In the genomic region with DNA sequence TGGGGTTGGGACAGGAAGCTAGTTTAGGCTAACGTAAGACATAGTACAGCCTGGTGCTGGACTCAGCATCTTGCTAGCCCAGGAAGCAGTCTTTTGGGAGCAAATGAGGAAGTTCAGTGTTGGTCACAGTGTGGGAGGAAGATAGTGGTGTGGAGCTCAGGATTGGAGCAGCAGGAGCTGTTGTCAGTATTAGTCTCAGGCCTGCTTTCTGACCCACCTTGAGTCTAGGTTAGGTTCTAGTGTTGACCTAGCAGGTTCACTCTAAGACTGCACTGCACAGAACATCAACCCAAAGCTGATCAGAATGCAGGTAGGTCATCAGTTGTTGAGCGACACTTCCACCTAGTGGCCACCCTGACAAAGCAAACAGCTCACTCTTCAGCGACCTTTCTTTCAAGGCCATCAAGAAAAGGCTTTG, we compare ENCODE assay signal across 8 mouse cellular contexts. TPM values are rescaled to one million over a fixed set of nuclear protein-coding genes. Genes with fewer than 3 reads are reported as not detected.
DNase-seq lines count a peak whose midpoint lies in the region; ATAC-seq and TF ChIP-seq lines count a peak whose summit lies in the region.

No protein-coding gene starts in this region.

- peak; percentile 90 for DNase-seq in CD4-positive, CD25-positive, alpha-beta regulatory T cell, adult 2 months (ENCODE audit: low read depth, low spot score)
- DNase-seq in MN1 (ENCODE audit: low spot score) = peak; percentile 64
- DNase-seq in cerebellum, postnatal 14 days = peak; percentile 80 to 83
- peak; percentile 70 to 80 for DNase-seq in heart, postnatal 10 days
- peak; percentile 50 for DNase-seq in limb, embryonic 10.5 days (ENCODE audit: low spot score)
- peak; percentile 85 for DNase-seq in midbrain, embryonic 11.5 days (ENCODE audit: low spot score, missing footprints)
- DNase-seq in stomach, postnatal 0 days (ENCODE audit: low spot score) = peak; percentile 71
- DNase-seq in frontal cortex, postnatal 14 days (ENCODE audit: low spot score in 2 of 2) = no peak

- no peaks in the 10 kb centered on the region for H3K4me1 ChIP-seq in limb, embryonic 10.5 days
- no peaks in the 10 kb centered on the region for H3K4me1 ChIP-seq in midbrain, embryonic 11.5 days (ENCODE audit: control insufficient read depth, insufficient read depth, low read length)
- H3K4me1 ChIP-seq in stomach, postnatal 0 days (replicated peaks; ENCODE audit: control insufficient read depth, insufficient read depth) = no peaks in the 10 kb centered on the region

- H3K4me2 ChIP-seq in midbrain, embryonic 11.5 days = no peak overlapping the region
- no peak overlapping the region for H3K4me2 ChIP-seq in stomach, postnatal 0 days (replicated peaks; ENCODE audit: low read depth)

- no peak overlapping the region for H3K9ac ChIP-seq in midbrain, embryonic 11.5 days (ENCODE audit: low read length)
- H3K9ac ChIP-seq in stomach, postnatal 0 days (ENCODE audit: low read length) = no peak overlapping the region

- ATAC-seq in midbrain, embryonic 11.5 days (ENCODE audit: low FRiP score) = no peak
- peak; percentile 72 for ATAC-seq in stomach, postnatal 0 days (ENCODE audit: low FRiP score, low TSS enrichment)

- H3K36me3 ChIP-seq in limb, embryonic 10.5 days = peaks cover 92% of the 10 kb centered on the region
- H3K36me3 ChIP-seq in midbrain, embryonic 11.5 days (ENCODE audit: control insufficient read depth, insufficient read depth, low read length) = peaks cover 34% of the 10 kb centered on the region
- H3K36me3 ChIP-seq in stomach, postnatal 0 days (ENCODE audit: control insufficient read depth, insufficient read depth, low read length) = peaks cover 20% of the 10 kb centered on the region

- H3K27ac ChIP-seq in limb, embryonic 10.5 days = no peak overlapping the region
- H3K27ac ChIP-seq in midbrain, embryonic 11.5 days (ENCODE audit: low read depth, low read length) = no peak overlapping the region
- H3K27ac ChIP-seq in stomach, postnatal 0 days (replicated peaks) = no peak overlapping the region

- peak; percentile 89 for TF ChIP-seq CTCF in stomach, postnatal 0 days (IDR thresholded peaks at IDR 0.05; ENCODE audit: low read depth)

- no peak overlapping the region for H3K4me3 ChIP-seq in limb, embryonic 10.5 days
- no peak overlapping the region for H3K4me3 ChIP-seq in midbrain, embryonic 11.5 days (ENCODE audit: low read depth, low read length)
- no peak overlapping the region for H3K4me3 ChIP-seq in stomach, postnatal 0 days (ENCODE audit: low read depth, low read length)

- H3K27me3 ChIP-seq in limb, embryonic 10.5 days (ENCODE audit: low read depth, poor library complexity, severe bottlenecking) = no peaks in the 10 kb centered on the region
- no peaks in the 10 kb centered on the region for H3K27me3 ChIP-seq in midbrain, embryonic 11.5 days (ENCODE audit: control insufficient read depth, insufficient read depth, low read length)
- H3K27me3 ChIP-seq in stomach, postnatal 0 days (ENCODE audit: control insufficient read depth, insufficient read depth, low read length) = no peaks in the 10 kb centered on the region

- no peaks in the 10 kb centered on the region for H3K9me3 ChIP-seq in limb, embryonic 10.5 days (replicated peaks)
- no peaks in the 10 kb centered on the region for H3K9me3 ChIP-seq in midbrain, embryonic 11.5 days (ENCODE audit: control insufficient read depth, low read length)
- H3K9me3 ChIP-seq in stomach, postnatal 0 days (ENCODE audit: control insufficient read depth, low read length) = no peaks in the 10 kb centered on the region

- intact Hi-C loops in heart, postnatal 10 days (cut with DNase I) = loop anchor here (2.0 to 10.0 kb wide), 3 partner anchors 41 to 535 kb away; a partner anchor contains a TSS

- 62% methylated on average over 3 of the region's 3 CpGs for WGBS in limb, embryonic 10.5 days
- 61% methylated on average over 3 of the region's 3 CpGs for WGBS in midbrain, embryonic 11.5 days
- 37% methylated on average over 3 of the region's 3 CpGs for WGBS in stomach, postnatal 0 days

- no peak for TF ChIP-seq EP300 in stomach, postnatal 0 days (optimal IDR thresholded peaks at IDR 0.05)

RNA-seq across cellular contexts. Expression of a gene that starts 1.0 kb away (rescaled TPM):
- total RNA-seq in heart, postnatal 10 days (2021) = 1 to 10 TPM; 5.2 to 6.6 TPM
- 7.0 and 7.5 TPM in 2 replicates for polyA plus RNA-seq in limb, embryonic 10.5 days (2016; fragmentation: Nextera tagmentation; extraction: Ambion mirVana)
- polyA plus RNA-seq in midbrain, embryonic 11.5 days (2014; fragmentation: Nextera tagmentation; extraction: Ambion mirVana) = 6.7 and 7.3 TPM in 2 replicates
- polyA plus RNA-seq in stomach, postnatal 0 days (2015; fragmentation: Nextera tagmentation; extraction: Ambion mirVana) = 7.6 and 8.1 TPM in 2 replicates

RNA-seq across cellular contexts. Expression of a gene that starts 19.5 kb away (rescaled TPM):
- total RNA-seq in heart, postnatal 10 days (2021) = 100 to 1,000 TPM; 104 to 117 TPM
- 455 and 483 TPM in 2 replicates for polyA plus RNA-seq in limb, embryonic 10.5 days (2016; fragmentation: Nextera tagmentation; extraction: Ambion mirVana)
- polyA plus RNA-seq in midbrain, embryonic 11.5 days (2014; fragmentation: Nextera tagmentation; extraction: Ambion mirVana) = 410 and 416 TPM in 2 replicates
- 67.9 and 69.7 TPM in 2 replicates for polyA plus RNA-seq in stomach, postnatal 0 days (2015; fragmentation: Nextera tagmentation; extraction: Ambion mirVana)

RNA-seq across cellular contexts. Expression of a gene that starts 24.3 kb away (rescaled TPM):
- total RNA-seq in heart, postnatal 10 days (2021) = 10 to 100 TPM; 21.2 to 21.9 TPM
- polyA plus RNA-seq in limb, embryonic 10.5 days (2016; fragmentation: Nextera tagmentation; extraction: Ambion mirVana) = 7.4 and 10.6 TPM in 2 replicates
- 10.0 and 10.2 TPM in 2 replicates for polyA plus RNA-seq in midbrain, embryonic 11.5 days (2014; fragmentation: Nextera tagmentation; extraction: Ambion mirVana)
- polyA plus RNA-seq in stomach, postnatal 0 days (2015; fragmentation: Nextera tagmentation; extraction: Ambion mirVana) = 10.0 and 10.1 TPM in 2 replicates

RNA-seq across cellular contexts. Expression of a gene that starts 24.3 kb away (rescaled TPM):
- 10 to 100 TPM; 27.3 to 29.7 TPM for total RNA-seq in heart, postnatal 10 days (2021)
- polyA plus RNA-seq in limb, embryonic 10.5 days (2016; fragmentation: Nextera tagmentation; extraction: Ambion mirVana) = 21.1 and 21.2 TPM in 2 replicates
- 14.4 and 19.5 TPM in 2 replicates for polyA plus RNA-seq in midbrain, embryonic 11.5 days (2014; fragmentation: Nextera tagmentation; extraction: Ambion mirVana)
- 21.1 and 21.2 TPM in 2 replicates for polyA plus RNA-seq in stomach, postnatal 0 days (2015; fragmentation: Nextera tagmentation; extraction: Ambion mirVana)

RNA-seq across cellular contexts. Expression of a gene that starts 27.9 kb away (rescaled TPM):
- total RNA-seq in heart, postnatal 10 days (2021) = 10 to 100 TPM; 59.4 to 62.4 TPM
- 17.4 and 19.4 TPM in 2 replicates for polyA plus RNA-seq in limb, embryonic 10.5 days (2016; fragmentation: Nextera tagmentation; extraction: Ambion mirVana)
- polyA plus RNA-seq in midbrain, embryonic 11.5 days (2014; fragmentation: Nextera tagmentation; extraction: Ambion mirVana) = 17.9 and 21.0 TPM in 2 replicates
- 33.0 and 37.2 TPM in 2 replicates for polyA plus RNA-seq in stomach, postnatal 0 days (2015; fragmentation: Nextera tagmentation; extraction: Ambion mirVana)

Comparison
In these comparisons a context has a peak if more than half of its experiments do, and no peak if none do; other contexts are left out.
1. DNase-seq: peak in CD4-positive, CD25-positive, alpha-beta regulatory T cell, adult 2 months (single experiment), MN1 (single experiment), cerebellum, postnatal 14 days (2 of 2), heart, postnatal 10 days (2 of 2), limb, embryonic 10.5 days (single experiment), midbrain, embryonic 11.5 days (single experiment) and stomach, postnatal 0 days (single experiment); none in frontal cortex, postnatal 14 days (0 of 2).